Mouse (Mus musculus) liver, embryonic 14.5 days (tissue): ENCODE results near the gene Kin. TPM values are rescaled to one million over a fixed set of nuclear protein-coding genes. Genes with fewer than 3 reads are reported as not detected.

Experiments
- ATAC-seq: fragments of 200-750 bp; cut with Nextera tagmentation; 2 replicates; pipeline ENCODE4 v1.8.0; 2017; ENCODE audit warnings: moderate number of reproducible peaks, mild to moderate bottlenecking, moderate library complexity; ENCODE audit not compliant: insufficient read depth
- DNase-seq, 3 experiments: peaks; one replicate each; pipeline ENCODE4 v3.0.0-alpha.2; 2012 to 2013; ENCODE audit warnings: low read depth in 3 of 3, low spot score in 3 of 3
- H3K27ac ChIP-seq: fragments of 300-500 bp; sonication (generic); 2 replicates; pipeline ENCODE4 v1.5.1; 2014; ENCODE audit warnings: moderate library complexity, mild to moderate bottlenecking, control low read depth, inconsistent platforms
- H3K27me3 ChIP-seq: fragments of 300-500 bp; sonication (generic); 2 replicates; pipeline ENCODE4 v1.6.1; 2014; ENCODE audit warnings: mild to moderate bottlenecking, low read length, moderate library complexity; ENCODE audit not compliant: control insufficient read depth, insufficient read depth
- H3K36me3 ChIP-seq: fragments of 300-500 bp; sonication (generic); replicated peaks from 2 replicates; pipeline ENCODE4 v1.6.1; 2014; ENCODE audit warnings: low read depth; ENCODE audit not compliant: control insufficient read depth, insufficient read depth
- H3K4me1 ChIP-seq, 2 experiments: fragments of 200-500 bp in 1 of 2; fragments of 300-500 bp in 1 of 2; sonication (generic) in 1 of 2; replicated peaks; 2 replicates each; pipeline ENCODE4 v1.6.1; 2012 to 2014; ENCODE audit warnings: antibody characterized with exemption in 1 of 2, inconsistent platforms in 1 of 2, low read length in 1 of 2; ENCODE audit not compliant: control insufficient read depth in 2 of 2, insufficient read depth in 2 of 2
- H3K4me2 ChIP-seq: fragments of 300-500 bp; sonication (generic); 2 replicates; pipeline ENCODE4 v1.6.1; 2014; ENCODE audit warnings: low read depth, mild to moderate bottlenecking, control low read depth, moderate library complexity
- H3K4me3 ChIP-seq, 2 experiments: fragments of 200-500 bp in 1 of 2; fragments of 300-500 bp in 1 of 2; sonication (generic) in 1 of 2; 2 replicates each; pipeline ENCODE4 v1.5.1; 2012 to 2014; ENCODE audit warnings: low read depth in 2 of 2, low read length in 2 of 2, mild to moderate bottlenecking in 2 of 2, control low read depth in 1 of 2, inconsistent platforms in 1 of 2, moderate library complexity in 1 of 2; ENCODE audit not compliant: insufficient read depth in 1 of 2
- H3K9ac ChIP-seq: fragments of 300-500 bp; sonication (generic); replicated peaks from 2 replicates; pipeline ENCODE4 v1.6.1; 2014; ENCODE audit warnings: mild to moderate bottlenecking, control low read depth, moderate library complexity
- H3K9me3 ChIP-seq: fragments of 300-500 bp; sonication (generic); 2 replicates; pipeline ENCODE4 v1.6.1; 2016; ENCODE audit warnings: low read length, mixed read lengths; ENCODE audit not compliant: control insufficient read depth
- CTCF ChIP-seq: IDR thresholded peaks from 2 replicates; pipeline ENCODE4 v1.5.1; 2016; ENCODE audit warnings: antibody characterized with exemption, low read depth, control low read depth
- EP300 ChIP-seq: IDR thresholded peaks from 2 replicates; pipeline ENCODE4 v1.6.1; 2016; ENCODE audit warnings: antibody characterized with exemption, low read depth
- WGBS: fragments of 180-500 bp; shearing (Covaris S2); extraction: QIAGEN DNeasy Blood & Tissue Kit; methylation state at CpG from one replicate; pipeline ENCODE4 v1.1.7; 2014; ENCODE audit not compliant: insufficient replicate concordance; 5-methylcytosine and 5-hydroxymethylcytosine counted together
- polyA plus RNA-seq, 2 experiments: library from polyadenylated mRNA; depleted of rRNA in 1 of 2; stranded (reverse) in 1 of 2; unstranded in 1 of 2; fragments of >200 nt; fragmentation: Nextera tagmentation in 1 of 2; extraction: Ambion mirVana in 1 of 2; gene quantifications; 2 replicates each; pipeline versions ENCODE4 v1.2.1 to v1.2.3; 2012 to 2014

Kin gene
- polyA plus RNA-seq, 2 experiments, result 8.7 to 14.6 TPM

- no peak for DNase-seq
- Histone ChIP-seq H3K4me1 (no peaks in the 10 kb centered on the region), H3K27ac (no peak overlapping the region), H3K4me3 (no peak overlapping the region), H3K27me3 (no peaks in the 10 kb centered on the region), H3K4me2 (no peak overlapping the region), H3K9me3 (no peaks in the 10 kb centered on the region), H3K9ac (no peak overlapping the region), H3K36me3 (no peaks in the 10 kb centered on the region)
- WGBS, result 59% methylated on average over 6 of the region's 6 CpGs
- TF ChIP-seq EP300, result no peak
- no peak for TF ChIP-seq CTCF
- ATAC-seq, result no peak
These were observed 28.3 kb downstream of the Kin start for GRCm38 (mm10) chr2:10108535-10109189.

- no peak overlapping the region for H3K27ac ChIP-seq
- TF ChIP-seq EP300, result no peak
- TF ChIP-seq CTCF, result no peak
- H3K9me3 ChIP-seq, result no peaks in the 10 kb centered on the region
- WGBS, result 41% methylated on average over 1 of the region's 1 CpGs
- H3K9ac ChIP-seq, result no peak overlapping the region
- H3K4me2 ChIP-seq, result no peak overlapping the region
- DNase-seq (no peak), ATAC-seq (no peak)
- no peaks in the 10 kb centered on the region for H3K27me3 ChIP-seq
- no peaks in the 10 kb centered on the region for H3K36me3 ChIP-seq
- no peaks in the 10 kb centered on the region for H3K4me1 ChIP-seq
- H3K4me3 ChIP-seq, result no peak overlapping the region
These were observed 38.4 kb downstream of the Kin start for GRCm38 (mm10) chr2:10118751-10119150.

- Histone ChIP-seq H3K4me2 (no peak overlapping the region), H3K9ac (no peak overlapping the region), H3K36me3 (no peaks in the 10 kb centered on the region), H3K4me1 (no peaks in the 10 kb centered on the region), H3K27me3 (no peaks in the 10 kb centered on the region), H3K4me3 (no peak overlapping the region), H3K27ac (no peak overlapping the region), H3K9me3 (no peaks in the 10 kb centered on the region)
- DNase-seq (no peak), ATAC-seq (no peak)
- TF ChIP-seq EP300, result no peak
- TF ChIP-seq CTCF, result no peak
- 61% methylated on average over 8 of the region's 8 CpGs for WGBS
These were observed 38.9 kb downstream of the Kin start for GRCm38 (mm10) chr2:10119276-10119675.

GRCm38 (mm10) chr2:10121826-10122225 is 41.4 kb downstream of the Kin start:
- Histone ChIP-seq H3K36me3 (no peaks in the 10 kb centered on the region), H3K9me3 (no peaks in the 10 kb centered on the region), H3K9ac (no peak overlapping the region), H3K4me3 (no peak overlapping the region), H3K27ac (no peak overlapping the region), H3K4me1 (no peaks in the 10 kb centered on the region), H3K27me3 (no peaks in the 10 kb centered on the region), H3K4me2 (no peak overlapping the region)
- TF ChIP-seq CTCF, result no peak
- TF ChIP-seq EP300, result no peak
- ATAC-seq (no peak), DNase-seq (no peak)
- WGBS, result 32% methylated on average over 3 of the region's 3 CpGs

GRCm38 (mm10) chr2:10126122-10126521 is 45.7 kb downstream of the Kin start:
- Histone ChIP-seq H3K9ac (no peak overlapping the region), H3K27ac (no peak overlapping the region), H3K27me3 (no peaks in the 10 kb centered on the region), H3K4me2 (peak overlapping the region; percentile 34; the same call in 1 of the 2 replicates), H3K9me3 (no peaks in the 10 kb centered on the region), H3K4me1 (no peaks in the 10 kb centered on the region), H3K4me3 (no peak overlapping the region), H3K36me3 (no peaks in the 10 kb centered on the region)
- ATAC-seq (no peak), DNase-seq (no peak)
- 53% methylated on average over 4 of the region's 4 CpGs for WGBS
- TF ChIP-seq CTCF (no peak), EP300 (no peak)
